Mouse (Mus musculus): ENCODE measurements around the gene Clmp. TPM values are rescaled to one million over a fixed set of nuclear protein-coding genes. Genes with fewer than 3 reads are reported as not detected.
A peak's percentile ranks its signal among the peaks of the same experiment; 100 is the strongest.

Clmp gene
- polyA plus RNA-seq, 1 experiment: 1.2 TPM

DNA sequence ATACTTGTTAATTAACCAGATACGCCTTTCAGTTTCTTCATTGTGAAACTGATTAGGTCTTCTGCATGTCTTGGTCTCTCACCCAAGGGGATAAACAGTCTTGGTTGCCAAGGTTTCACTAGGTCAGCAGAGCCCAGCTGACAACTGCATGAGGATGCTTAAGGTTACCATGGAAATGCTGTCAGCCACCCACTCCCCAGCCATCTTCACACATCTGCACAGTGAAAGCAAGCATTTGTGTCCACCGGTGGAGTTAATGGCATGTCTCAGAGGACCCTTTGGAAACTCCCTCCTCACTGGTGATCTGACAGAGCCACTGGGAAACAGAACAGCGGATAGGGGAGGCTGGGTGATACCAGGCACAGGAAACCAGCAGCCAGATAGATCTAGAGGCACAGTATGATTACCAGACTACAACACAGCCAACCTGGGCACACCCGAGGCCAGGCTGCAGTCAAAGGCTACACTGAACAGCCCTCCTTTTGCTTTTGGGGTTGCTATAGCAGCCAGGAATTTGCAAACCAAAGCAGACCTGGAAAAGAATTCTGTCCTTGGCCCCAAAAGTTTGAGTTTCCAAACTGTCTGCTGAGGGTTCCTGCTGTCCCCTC, 14.3 kb upstream of the Clmp start:
- Histone ChIP-seq H3K4me1 (ENCODE audit: control insufficient read depth, insufficient read depth, low read length) (no peaks in the 10 kb centered on the region), H3K27ac (ENCODE audit: control insufficient read depth, insufficient read depth, low read depth, low read length) (no peak overlapping the region), H3K36me3 (ENCODE audit: control insufficient read depth, insufficient read depth, low read length) (no peaks in the 10 kb centered on the region), H3K27me3 (ENCODE audit: control insufficient read depth, insufficient read depth, low read length) (no peaks in the 10 kb centered on the region), H3K4me3 (ENCODE audit: control insufficient read depth, low read depth, low read length) (no peak overlapping the region)
- TF ChIP-seq CTCF (IDR thresholded peaks at IDR 0.05; ENCODE audit: control insufficient read depth, insufficient read depth, insufficient replicate concordance, low read depth, low read length) (no peak), POLR2A (IDR thresholded peaks at IDR 0.05; ENCODE audit: control insufficient read depth, low read depth, low read length) (no peak)

DNA sequence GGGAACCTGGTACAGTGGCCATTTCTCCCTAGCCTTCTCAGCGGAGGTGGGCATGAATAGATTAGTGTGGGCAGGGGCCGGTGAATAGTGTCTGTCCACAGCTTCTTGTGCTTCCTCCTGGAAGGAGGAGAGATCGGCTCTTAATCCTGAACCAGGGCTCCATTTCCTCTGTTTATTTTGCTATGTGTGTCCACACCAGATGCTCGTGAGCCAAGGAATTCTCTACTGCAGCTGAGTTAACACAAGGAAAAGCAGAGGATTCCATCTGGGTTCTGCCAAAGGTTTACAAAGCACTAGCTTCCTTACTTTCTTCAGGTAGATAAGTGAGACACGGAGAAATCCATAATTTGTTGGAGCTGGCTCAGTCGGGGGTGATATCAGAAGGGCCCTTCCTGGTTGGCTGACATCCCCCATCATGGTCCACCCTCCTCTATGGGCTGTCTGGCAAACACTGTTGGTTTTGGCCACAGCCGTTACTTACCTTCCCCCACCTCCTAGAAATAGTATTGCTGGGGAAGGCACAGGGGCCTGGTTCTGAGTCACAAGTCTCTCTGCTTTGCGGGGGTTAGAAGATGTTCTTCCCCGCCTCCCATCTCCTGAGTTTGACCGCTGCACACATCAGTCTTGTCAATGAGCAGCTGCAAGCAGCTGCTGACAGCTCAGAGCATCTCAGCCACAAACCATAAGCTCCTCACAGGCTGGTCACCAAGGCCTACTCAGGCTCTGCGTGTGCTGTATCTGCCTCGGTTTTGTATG, 10.4 kb upstream of the Clmp start:
- Histone ChIP-seq H3K36me3 (ENCODE audit: control insufficient read depth, insufficient read depth, low read length) (no peaks in the 10 kb centered on the region), H3K27ac (ENCODE audit: control insufficient read depth, insufficient read depth, low read depth, low read length) (no peak overlapping the region), H3K27me3 (ENCODE audit: control insufficient read depth, insufficient read depth, low read length) (no peaks in the 10 kb centered on the region), H3K4me1 (ENCODE audit: control insufficient read depth, insufficient read depth, low read length) (no peaks in the 10 kb centered on the region), H3K4me3 (ENCODE audit: control insufficient read depth, low read depth, low read length) (no peak overlapping the region)
- no peak for TF ChIP-seq CTCF (IDR thresholded peaks at IDR 0.05; ENCODE audit: control insufficient read depth, insufficient read depth, insufficient replicate concordance, low read depth, low read length)
- no peak for TF ChIP-seq POLR2A (IDR thresholded peaks at IDR 0.05; ENCODE audit: control insufficient read depth, low read depth, low read length)

DNA sequence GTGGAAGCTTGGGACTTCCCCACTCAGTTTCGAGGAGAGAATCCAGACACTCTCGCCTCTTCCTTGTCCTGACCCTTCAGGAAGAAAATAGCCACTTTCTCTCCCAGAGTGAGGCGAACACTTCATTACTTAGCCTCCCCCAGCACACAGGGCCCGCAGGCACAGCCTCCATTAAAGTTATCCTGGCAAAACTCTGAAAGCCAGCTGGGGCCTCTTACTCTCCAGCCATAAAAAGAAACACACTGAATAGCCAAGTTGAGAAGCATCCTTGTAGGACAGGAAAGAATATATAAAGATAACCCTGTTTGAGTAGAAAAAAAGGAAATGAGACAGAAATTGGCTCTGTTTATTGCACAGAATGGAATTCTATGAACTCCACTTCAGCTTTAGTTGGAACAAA, 7.1 kb upstream of the Clmp start:
- H3K36me3 ChIP-seq (ENCODE audit: control insufficient read depth, insufficient read depth, low read length): no peaks in the 10 kb centered on the region
- TF ChIP-seq POLR2A (IDR thresholded peaks at IDR 0.05; ENCODE audit: control insufficient read depth, low read depth, low read length) (no peak), CTCF (IDR thresholded peaks at IDR 0.05; ENCODE audit: control insufficient read depth, insufficient read depth, insufficient replicate concordance, low read depth, low read length) (no peak)
- H3K4me1 ChIP-seq (ENCODE audit: control insufficient read depth, insufficient read depth, low read length): no peaks in the 10 kb centered on the region
- H3K27ac ChIP-seq (ENCODE audit: control insufficient read depth, insufficient read depth, low read depth, low read length): no peak overlapping the region
- H3K4me3 ChIP-seq (ENCODE audit: control insufficient read depth, low read depth, low read length): no peak overlapping the region
- no peaks in the 10 kb centered on the region for H3K27me3 ChIP-seq (ENCODE audit: control insufficient read depth, insufficient read depth, low read length)

DNA sequence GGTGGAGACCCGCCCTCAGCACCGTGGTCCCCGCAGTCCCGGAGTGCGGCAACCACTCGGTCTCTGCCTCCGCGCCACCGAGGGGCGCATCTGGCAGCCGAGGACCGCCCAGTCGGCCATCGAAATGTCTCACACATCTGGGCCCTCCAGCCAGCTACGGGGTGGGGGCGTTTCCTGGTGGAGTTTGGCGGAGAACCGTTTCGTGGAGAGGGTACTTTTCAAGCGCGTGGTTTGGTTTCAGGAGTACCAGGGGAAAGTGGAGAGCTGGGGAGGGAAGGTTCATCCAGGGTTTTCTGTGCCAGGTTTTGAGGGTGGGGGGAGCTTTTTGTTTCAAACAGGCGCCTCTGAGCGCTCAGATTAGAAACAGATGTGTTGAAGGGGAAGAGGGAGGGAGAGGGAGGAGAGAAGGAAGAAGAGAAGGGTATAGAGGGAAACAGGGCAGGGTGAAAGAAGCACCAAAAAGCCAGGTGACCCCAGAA, 698 bp downstream of the Clmp start:
- Histone ChIP-seq H3K27me3 (ENCODE audit: control insufficient read depth, insufficient read depth, low read length) (no peaks in the 10 kb centered on the region), H3K36me3 (ENCODE audit: control insufficient read depth, insufficient read depth, low read length) (no peaks in the 10 kb centered on the region), H3K4me3 (ENCODE audit: control insufficient read depth, low read depth, low read length) (peak overlapping the region; percentile 26), H3K27ac (ENCODE audit: control insufficient read depth, insufficient read depth, low read depth, low read length) (no peak overlapping the region), H3K4me1 (ENCODE audit: control insufficient read depth, insufficient read depth, low read length) (peaks cover 10% of the 10 kb centered on the region)
- TF ChIP-seq CTCF (IDR thresholded peaks at IDR 0.05; ENCODE audit: control insufficient read depth, insufficient read depth, insufficient replicate concordance, low read depth, low read length) (no peak), POLR2A (IDR thresholded peaks at IDR 0.05; ENCODE audit: control insufficient read depth, low read depth, low read length) (no peak)

DNA sequence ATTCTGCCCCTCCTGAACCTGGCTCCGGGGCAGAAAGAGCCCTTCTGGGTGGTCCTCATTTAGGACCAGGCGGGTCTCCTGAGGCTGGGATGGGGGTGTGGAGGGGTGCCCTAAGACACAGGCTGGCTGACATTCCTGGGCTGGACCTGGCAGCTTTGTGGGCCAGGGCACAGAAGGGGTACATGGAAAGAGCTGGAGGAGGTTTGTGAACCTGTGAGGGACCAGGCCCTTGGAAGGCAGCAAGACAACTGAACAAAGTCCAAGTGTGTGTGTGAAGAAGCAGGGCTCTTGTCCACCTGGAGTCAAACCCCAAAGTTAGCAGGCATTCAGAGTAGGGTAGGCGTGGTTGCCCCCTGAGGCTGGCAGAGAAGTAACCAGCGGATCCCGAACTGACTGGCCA, 1.3 kb downstream of the Clmp start:
- TF ChIP-seq CTCF (IDR thresholded peaks at IDR 0.05; ENCODE audit: control insufficient read depth, insufficient read depth, insufficient replicate concordance, low read depth, low read length) (no peak), POLR2A (IDR thresholded peaks at IDR 0.05; ENCODE audit: control insufficient read depth, low read depth, low read length) (no peak)
- Histone ChIP-seq H3K36me3 (ENCODE audit: control insufficient read depth, insufficient read depth, low read length) (no peaks in the 10 kb centered on the region), H3K4me1 (ENCODE audit: control insufficient read depth, insufficient read depth, low read length) (peaks cover 10% of the 10 kb centered on the region), H3K27me3 (ENCODE audit: control insufficient read depth, insufficient read depth, low read length) (no peaks in the 10 kb centered on the region), H3K4me3 (ENCODE audit: control insufficient read depth, low read depth, low read length) (no peak overlapping the region), H3K27ac (ENCODE audit: control insufficient read depth, insufficient read depth, low read depth, low read length) (no peak overlapping the region)

DNA sequence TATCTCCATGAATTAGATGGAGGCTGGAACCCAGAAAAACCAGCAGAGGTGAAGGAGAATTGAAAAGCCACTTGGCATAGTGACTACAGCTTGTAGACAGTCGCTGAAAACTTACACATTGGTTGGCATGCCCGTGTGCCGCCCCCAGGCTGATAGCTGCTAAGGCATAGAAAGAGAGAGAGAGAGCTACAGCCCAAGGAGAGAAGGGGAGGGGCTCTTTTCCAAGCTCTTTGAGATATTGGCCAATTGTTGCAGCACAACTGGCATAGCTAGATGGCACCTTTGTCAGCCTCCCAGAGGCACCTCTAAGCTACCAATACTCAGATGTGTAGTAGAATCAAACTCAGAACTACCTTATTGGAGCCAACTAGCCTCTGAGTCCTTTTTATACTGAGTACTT, 1.8 kb downstream of the Clmp start:
- no peak overlapping the region for H3K27ac ChIP-seq (ENCODE audit: control insufficient read depth, insufficient read depth, low read depth, low read length)
- no peaks in the 10 kb centered on the region for H3K36me3 ChIP-seq (ENCODE audit: control insufficient read depth, insufficient read depth, low read length)
- H3K27me3 ChIP-seq (ENCODE audit: control insufficient read depth, insufficient read depth, low read length): no peaks in the 10 kb centered on the region
- peaks cover 10% of the 10 kb centered on the region for H3K4me1 ChIP-seq (ENCODE audit: control insufficient read depth, insufficient read depth, low read length)
- no peak for TF ChIP-seq POLR2A (IDR thresholded peaks at IDR 0.05; ENCODE audit: control insufficient read depth, low read depth, low read length)
- no peak for TF ChIP-seq CTCF (IDR thresholded peaks at IDR 0.05; ENCODE audit: control insufficient read depth, insufficient read depth, insufficient replicate concordance, low read depth, low read length)
- no peak overlapping the region for H3K4me3 ChIP-seq (ENCODE audit: control insufficient read depth, low read depth, low read length)

DNA sequence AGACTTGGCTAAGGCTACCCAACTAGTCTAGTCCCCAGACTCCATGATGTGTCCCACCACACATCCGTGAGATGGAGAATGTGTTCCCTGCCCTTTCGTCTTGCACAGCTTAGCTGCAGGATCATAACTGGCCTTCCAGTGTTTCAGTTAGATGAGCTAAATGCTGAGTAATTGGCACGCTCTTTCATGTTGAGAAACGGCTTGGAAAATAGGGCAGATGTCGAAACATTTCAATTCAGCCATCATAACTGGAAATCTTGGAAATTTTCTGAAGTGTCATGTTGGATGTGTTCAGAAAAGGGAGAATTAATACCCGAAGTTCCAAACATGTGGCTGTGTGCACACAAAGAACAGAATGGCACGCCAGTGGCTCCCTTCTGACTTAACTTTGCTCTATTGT, 4.7 kb downstream of the Clmp start:
- H3K36me3 ChIP-seq (ENCODE audit: control insufficient read depth, insufficient read depth, low read length): no peaks in the 10 kb centered on the region
- TF ChIP-seq POLR2A (IDR thresholded peaks at IDR 0.05; ENCODE audit: control insufficient read depth, low read depth, low read length) (no peak), CTCF (IDR thresholded peaks at IDR 0.05; ENCODE audit: control insufficient read depth, insufficient read depth, insufficient replicate concordance, low read depth, low read length) (no peak)
- H3K4me3 ChIP-seq (ENCODE audit: control insufficient read depth, low read depth, low read length): no peak overlapping the region
- H3K4me1 ChIP-seq (ENCODE audit: control insufficient read depth, insufficient read depth, low read length): peaks cover 10% of the 10 kb centered on the region
- no peak overlapping the region for H3K27ac ChIP-seq (ENCODE audit: control insufficient read depth, insufficient read depth, low read depth, low read length)
- H3K27me3 ChIP-seq (ENCODE audit: control insufficient read depth, insufficient read depth, low read length): no peaks in the 10 kb centered on the region
